Mouse (Mus musculus): ENCODE data around the gene Cox4i1. TPM values are rescaled to one million over a fixed set of nuclear protein-coding genes. Genes with fewer than 3 reads are reported as not detected.

Gene Cox4i1
- polyA plus RNA-seq, 1 experiment from 2014 or later = 1,278 TPM

GRCm38 (mm10) chr8:120656322-120657052 is 11.5 kb upstream of the Cox4i1 start:
- no peak overlapping the region for H3K9ac ChIP-seq (replicated peaks; ENCODE audit: low read length)
- no peaks in the 10 kb centered on the region for H3K9me3 ChIP-seq (ENCODE audit: low read length)
- no peak overlapping the region for H3K27ac ChIP-seq (ENCODE audit: low read length)
- peaks cover 51% of the 10 kb centered on the region for H3K36me3 ChIP-seq (ENCODE audit: insufficient read depth, low read length)
- no peak overlapping the region for H3K4me2 ChIP-seq (replicated peaks; ENCODE audit: low read depth, low read length)
- no peaks in the 10 kb centered on the region for H3K4me1 ChIP-seq (ENCODE audit: insufficient read depth, low read length)
- 93% methylated on average over 7 of the region's 7 CpGs for WGBS
- no peaks in the 10 kb centered on the region for H3K27me3 ChIP-seq (ENCODE audit: insufficient read depth, low read length)
- no peak for ATAC-seq (ENCODE audit: low FRiP score, low TSS enrichment)
- no peak overlapping the region for H3K4me3 ChIP-seq (ENCODE audit: low read length)

GRCm38 (mm10) chr8:120657415-120657814 is 10.6 kb upstream of the Cox4i1 start:
- no peak overlapping the region for H3K27ac ChIP-seq (ENCODE audit: low read length)
- WGBS = 94% methylated on average over 8 of the region's 8 CpGs
- no peaks in the 10 kb centered on the region for H3K9me3 ChIP-seq (ENCODE audit: low read length)
- no peaks in the 10 kb centered on the region for H3K27me3 ChIP-seq (ENCODE audit: insufficient read depth, low read length)
- H3K36me3 ChIP-seq (ENCODE audit: insufficient read depth, low read length) = peaks cover 51% of the 10 kb centered on the region
- no peak for ATAC-seq (ENCODE audit: low FRiP score, low TSS enrichment)
- H3K9ac ChIP-seq (replicated peaks; ENCODE audit: low read length) = no peak overlapping the region
- no peaks in the 10 kb centered on the region for H3K4me1 ChIP-seq (ENCODE audit: insufficient read depth, low read length)
- no peak overlapping the region for H3K4me3 ChIP-seq (ENCODE audit: low read length)
- no peak overlapping the region for H3K4me2 ChIP-seq (replicated peaks; ENCODE audit: low read depth, low read length)

- no peak for ATAC-seq (ENCODE audit: low FRiP score, low TSS enrichment)
- H3K27ac ChIP-seq (ENCODE audit: low read length) = no peak overlapping the region
- H3K9ac ChIP-seq (replicated peaks; ENCODE audit: low read length) = no peak overlapping the region
- H3K4me1 ChIP-seq (ENCODE audit: insufficient read depth, low read length) = peaks cover 30% of the 10 kb centered on the region
- no peaks in the 10 kb centered on the region for H3K36me3 ChIP-seq (ENCODE audit: insufficient read depth, low read length)
- H3K4me3 ChIP-seq (ENCODE audit: low read length) = no peak overlapping the region
- no peaks in the 10 kb centered on the region for H3K9me3 ChIP-seq (ENCODE audit: low read length)
- no peaks in the 10 kb centered on the region for H3K27me3 ChIP-seq (ENCODE audit: insufficient read depth, low read length)
- WGBS = 81% methylated on average over 6 of the region's 6 CpGs
- H3K4me2 ChIP-seq (replicated peaks; ENCODE audit: low read depth, low read length) = no peak overlapping the region
Observed at GRCm38 (mm10) chr8:120664566-120664965, 3.5 kb upstream of the Cox4i1 start.

GRCm38 (mm10) chr8:120665726-120666455 is 2.1 kb upstream of the Cox4i1 start:
- H3K27me3 ChIP-seq (ENCODE audit: insufficient read depth, low read length) = no peaks in the 10 kb centered on the region
- peak overlapping the region; percentile 77; the same call in 1 of the 2 replicates for H3K4me2 ChIP-seq (replicated peaks; ENCODE audit: low read depth, low read length)
- peaks cover 11% of the 10 kb centered on the region for H3K36me3 ChIP-seq (ENCODE audit: insufficient read depth, low read length)
- no peak overlapping the region for H3K27ac ChIP-seq (ENCODE audit: low read length)
- H3K9ac ChIP-seq (replicated peaks; ENCODE audit: low read length) = peak overlapping the region; percentile 95; the same call in 1 of the 2 replicates
- no peak for ATAC-seq (ENCODE audit: low FRiP score, low TSS enrichment)
- 71% methylated on average over 3 of the region's 3 CpGs for WGBS
- peaks cover 35% of the 10 kb centered on the region for H3K4me1 ChIP-seq (ENCODE audit: insufficient read depth, low read length)
- peak overlapping the region; percentile 95; the same call in 1 of the 2 replicates for H3K4me3 ChIP-seq (ENCODE audit: low read length)
- no peaks in the 10 kb centered on the region for H3K9me3 ChIP-seq (ENCODE audit: low read length)

- Histone ChIP-seq H3K4me3 (ENCODE audit: low read length) (peak overlapping the region; percentile 95), H3K9ac (replicated peaks; ENCODE audit: low read length) (peak overlapping the region; percentile 95), H3K9me3 (ENCODE audit: low read length) (no peaks in the 10 kb centered on the region), H3K4me1 (ENCODE audit: insufficient read depth, low read length) (peaks cover 35% of the 10 kb centered on the region), H3K36me3 (ENCODE audit: insufficient read depth, low read length) (peaks cover 21% of the 10 kb centered on the region), H3K4me2 (replicated peaks; ENCODE audit: low read depth, low read length) (peak overlapping the region; percentile 77), H3K27ac (ENCODE audit: low read length) (peak overlapping the region; percentile 90), H3K27me3 (ENCODE audit: insufficient read depth, low read length) (no peaks in the 10 kb centered on the region)
- no peak for ATAC-seq (ENCODE audit: low FRiP score, low TSS enrichment)
- 3% methylated on average over 17 of the region's 17 CpGs for WGBS
Observed at GRCm38 (mm10) chr8:120666807-120667470, 1.1 kb upstream of the Cox4i1 start.

- under 1% methylated on average over 51 of the region's 51 CpGs for WGBS
- Histone ChIP-seq H3K4me2 (replicated peaks; ENCODE audit: low read depth, low read length) (peak within 1 kb of the TSS; percentile 77), H3K4me3 (ENCODE audit: low read length) (peak within 1 kb of the TSS; percentile 95), H3K36me3 (ENCODE audit: insufficient read depth, low read length) (peaks cover 35% of the 10 kb centered on the region), H3K9ac (replicated peaks; ENCODE audit: low read length) (peak within 1 kb of the TSS; percentile 95), H3K27ac (ENCODE audit: low read length) (peak within 1 kb of the TSS; percentile 90), H3K4me1 (ENCODE audit: insufficient read depth, low read length) (peaks cover 35% of the 10 kb centered on the region), H3K27me3 (ENCODE audit: insufficient read depth, low read length) (no peaks in the 10 kb centered on the region), H3K9me3 (ENCODE audit: low read length) (no peaks in the 10 kb centered on the region)
- peak; percentile 47; the same call in 1 of the 2 replicates for ATAC-seq (ENCODE audit: low FRiP score, low TSS enrichment)
Observed at GRCm38 (mm10) chr8:120668374-120668905, 418 bp downstream of the Cox4i1 start, which contains the start of gene Emc8. Gene Emc8 (minus strand): TSS chr8:120668573.

- H3K27me3 ChIP-seq (ENCODE audit: insufficient read depth, low read length) = no peaks in the 10 kb centered on the region
- no peak overlapping the region for H3K4me2 ChIP-seq (replicated peaks; ENCODE audit: low read depth, low read length)
- no peak for ATAC-seq (ENCODE audit: low FRiP score, low TSS enrichment)
- H3K9ac ChIP-seq (replicated peaks; ENCODE audit: low read length) = no peak overlapping the region
- H3K9me3 ChIP-seq (ENCODE audit: low read length) = no peaks in the 10 kb centered on the region
- H3K27ac ChIP-seq (ENCODE audit: low read length) = no peak overlapping the region
- WGBS = 78% methylated on average over 6 of the region's 6 CpGs
- H3K4me3 ChIP-seq (ENCODE audit: low read length) = no peak overlapping the region
- H3K4me1 ChIP-seq (ENCODE audit: insufficient read depth, low read length) = peaks cover 17% of the 10 kb centered on the region
- H3K36me3 ChIP-seq (ENCODE audit: insufficient read depth, low read length) = peaks cover 44% of the 10 kb centered on the region
Observed at GRCm38 (mm10) chr8:120671775-120672174, 3.8 kb downstream of the Cox4i1 start.

- no peak overlapping the region for H3K9ac ChIP-seq (replicated peaks; ENCODE audit: low read length)
- H3K27ac ChIP-seq (ENCODE audit: low read length) = no peak overlapping the region
- no peak overlapping the region for H3K4me3 ChIP-seq (ENCODE audit: low read length)
- H3K4me2 ChIP-seq (replicated peaks; ENCODE audit: low read depth, low read length) = no peak overlapping the region
- peaks cover 44% of the 10 kb centered on the region for H3K36me3 ChIP-seq (ENCODE audit: insufficient read depth, low read length)
- no peaks in the 10 kb centered on the region for H3K9me3 ChIP-seq (ENCODE audit: low read length)
- no peaks in the 10 kb centered on the region for H3K27me3 ChIP-seq (ENCODE audit: insufficient read depth, low read length)
- peaks cover 12% of the 10 kb centered on the region for H3K4me1 ChIP-seq (ENCODE audit: insufficient read depth, low read length)
- no peak for ATAC-seq (ENCODE audit: low FRiP score, low TSS enrichment)
- WGBS = 91% methylated on average over 16 of the region's 16 CpGs
Observed at GRCm38 (mm10) chr8:120672626-120673229, 4.7 kb downstream of the Cox4i1 start.

GRCm38 (mm10) chr8:120673298-120673697 is 5.3 kb downstream of the Cox4i1 start:
- 91% methylated on average over 7 of the region's 7 CpGs for WGBS
- no peak overlapping the region for H3K27ac ChIP-seq (ENCODE audit: low read length)
- H3K9ac ChIP-seq (replicated peaks; ENCODE audit: low read length) = no peak overlapping the region
- no peak overlapping the region for H3K4me3 ChIP-seq (ENCODE audit: low read length)
- H3K4me2 ChIP-seq (replicated peaks; ENCODE audit: low read depth, low read length) = no peak overlapping the region
- H3K27me3 ChIP-seq (ENCODE audit: insufficient read depth, low read length) = no peaks in the 10 kb centered on the region
- H3K4me1 ChIP-seq (ENCODE audit: insufficient read depth, low read length) = peaks cover 12% of the 10 kb centered on the region
- H3K36me3 ChIP-seq (ENCODE audit: insufficient read depth, low read length) = peaks cover 44% of the 10 kb centered on the region
- ATAC-seq (ENCODE audit: low FRiP score, low TSS enrichment) = no peak
- H3K9me3 ChIP-seq (ENCODE audit: low read length) = no peaks in the 10 kb centered on the region

Measured in kidney, embryonic 16.5 days (tissue).